Comparison of ENCODE assay signal across 8 mouse cellular contexts in genomic region chr19:7217926-7218267, GRCm38 (mm10). TPM values are rescaled to one million over a fixed set of nuclear protein-coding genes. Genes with fewer than 3 reads are reported as not detected.
DNase-seq lines count a peak whose midpoint lies in the region; ATAC-seq and TF ChIP-seq lines count a peak whose summit lies in the region.

No protein-coding gene starts in this region.

- no peaks in the 10 kb centered on the region for H3K27me3 ChIP-seq in kidney, embryonic 14.5 days (ENCODE audit: control insufficient read depth, insufficient read depth, low read length)
- no peaks in the 10 kb centered on the region for H3K27me3 ChIP-seq in kidney, adult 2 months (replicated peaks; ENCODE audit: control insufficient read depth, insufficient read depth, low read length)
- no peaks in the 10 kb centered on the region for H3K27me3 ChIP-seq in embryonic facial prominence, embryonic 14.5 days (replicated peaks; ENCODE audit: control insufficient read depth, insufficient read depth, low read length)
- H3K27me3 ChIP-seq in limb, embryonic 10.5 days (ENCODE audit: low read depth, poor library complexity, severe bottlenecking): no peaks in the 10 kb centered on the region

- peak overlapping the region; percentile 59 for H3K4me2 ChIP-seq in kidney, embryonic 14.5 days (replicated peaks; ENCODE audit: low read depth, low read length)
- peak overlapping the region; percentile 58 for H3K4me2 ChIP-seq in embryonic facial prominence, embryonic 14.5 days (ENCODE audit: low read depth, low read length)

- peak overlapping the region; percentile 40 for H3K9ac ChIP-seq in kidney, embryonic 14.5 days (ENCODE audit: low read depth, low read length)
- no peak overlapping the region for H3K9ac ChIP-seq in embryonic facial prominence, embryonic 14.5 days (ENCODE audit: low read depth, low read length)

- DNase-seq in kidney, adult 2 months: no peak
- DNase-seq in embryonic facial prominence, embryonic 14.5 days (ENCODE audit: low spot score): no peak
- DNase-seq in limb, embryonic 10.5 days (ENCODE audit: low spot score): no peak
- no peak for DNase-seq in cerebellum, adult 11-12 months
- DNase-seq in adrenal gland, adult 2 months: no peak
- no peak for DNase-seq in urinary bladder, postnatal 36 days (ENCODE audit: low spot score in 2 of 2)

- TF ChIP-seq POLR2A in kidney, adult 2 months (IDR thresholded peaks at IDR 0.05; ENCODE audit: low read depth, low read length): no peak

- 12% methylated on average over 6 of the region's 6 CpGs for WGBS in kidney, embryonic 14.5 days
- WGBS in kidney, adult 2 months: 7% methylated on average over 6 of the region's 6 CpGs
- 10% methylated on average over 6 of the region's 6 CpGs for WGBS in embryonic facial prominence, embryonic 14.5 days
- WGBS in limb, embryonic 10.5 days: 15% methylated on average over 6 of the region's 6 CpGs

- peaks cover 24% of the 10 kb centered on the region for H3K36me3 ChIP-seq in kidney, embryonic 14.5 days (ENCODE audit: control insufficient read depth, insufficient read depth, low read length)
- H3K36me3 ChIP-seq in kidney, adult 2 months (ENCODE audit: control insufficient read depth, insufficient read depth, low read length): peaks cover 3% of the 10 kb centered on the region; the same call in 1 of the 2 replicates
- H3K36me3 ChIP-seq in embryonic facial prominence, embryonic 14.5 days (ENCODE audit: control insufficient read depth, insufficient read depth, low read length): peaks cover 33% of the 10 kb centered on the region
- H3K36me3 ChIP-seq in limb, embryonic 10.5 days: peaks cover 44% of the 10 kb centered on the region

- H3K4me1 ChIP-seq in kidney, embryonic 14.5 days (ENCODE audit: control insufficient read depth, insufficient read depth, low read length): peaks cover 23% of the 10 kb centered on the region
- H3K4me1 ChIP-seq in kidney, adult 2 months (ENCODE audit: control insufficient read depth, insufficient read depth, low read length): peaks cover 26% of the 10 kb centered on the region
- H3K4me1 ChIP-seq in embryonic facial prominence, embryonic 14.5 days (ENCODE audit: control insufficient read depth, insufficient read depth, low read length): peaks cover 15% of the 10 kb centered on the region
- peaks cover 26% of the 10 kb centered on the region for H3K4me1 ChIP-seq in limb, embryonic 10.5 days

- H3K4me3 ChIP-seq in kidney, embryonic 14.5 days (ENCODE audit: low read length): peak overlapping the region; percentile 89
- H3K4me3 ChIP-seq in kidney, adult 2 months (ENCODE audit: insufficient read depth, low read depth, low read length): no peak overlapping the region
- H3K4me3 ChIP-seq in embryonic facial prominence, embryonic 14.5 days (ENCODE audit: low read depth, low read length): peak overlapping the region; percentile 87
- H3K4me3 ChIP-seq in limb, embryonic 10.5 days: peak overlapping the region; percentile 93

- no peak for TF ChIP-seq CTCF in kidney, adult 2 months (conservative IDR thresholded peaks at IDR 0.05; ENCODE audit: insufficient read depth, insufficient read length, low read depth, low read length)

- H3K27ac ChIP-seq in kidney, embryonic 14.5 days (ENCODE audit: low read depth, low read length): no peak overlapping the region
- no peak overlapping the region for H3K27ac ChIP-seq in kidney, adult 2 months (ENCODE audit: insufficient read depth, low read depth, low read length)
- no peak overlapping the region for H3K27ac ChIP-seq in embryonic facial prominence, embryonic 14.5 days (replicated peaks; ENCODE audit: low read depth, low read length)
- H3K27ac ChIP-seq in limb, embryonic 10.5 days: peak overlapping the region; percentile 92; the same call in 1 of the 2 replicates

- no peaks in the 10 kb centered on the region for H3K9me3 ChIP-seq in kidney, embryonic 14.5 days (ENCODE audit: control insufficient read depth, low read length)
- no peaks in the 10 kb centered on the region for H3K9me3 ChIP-seq in embryonic facial prominence, embryonic 14.5 days (ENCODE audit: control insufficient read depth, low read length)
- no peaks in the 10 kb centered on the region for H3K9me3 ChIP-seq in limb, embryonic 10.5 days (replicated peaks)

- ATAC-seq in kidney, embryonic 14.5 days (ENCODE audit: low FRiP score, low TSS enrichment): no peak; the same call in 1 of the 2 replicates
- peak; percentile 12 for ATAC-seq in embryonic facial prominence, embryonic 14.5 days (ENCODE audit: low read depth)
- peak; percentile 28 for ATAC-seq in monocyte, adult 5-6 weeks (replicated peaks; ENCODE audit: insufficient number of reproducible peaks, low FRiP score, low TSS enrichment, poor library complexity, severe bottlenecking)

RNA-seq across cellular contexts. Expression of gene Cox8a, which starts 0.5 kb away (rescaled TPM):
- 1,171 and 1,487 TPM in 2 replicates for polyA plus RNA-seq in kidney, embryonic 14.5 days (2014; fragmentation: Nextera tagmentation; extraction: Ambion mirVana)
- polyA plus RNA-seq in kidney, adult 2 months (2012; rRNA removed): 3,607 and 3,750 TPM in 2 replicates
- 995 and 1,073 TPM in 2 replicates for polyA plus RNA-seq in embryonic facial prominence, embryonic 14.5 days (2014; fragmentation: Nextera tagmentation; extraction: Ambion mirVana)
- polyA plus RNA-seq in limb, embryonic 10.5 days (2016; fragmentation: Nextera tagmentation; extraction: Ambion mirVana): 862 and 928 TPM in 2 replicates
- total RNA-seq in monocyte, adult 5-6 weeks (2017): 236 to 274 TPM (median 246 TPM) in 3 replicates
- 1,000 to 10,000 TPM; 1,087 to 1,191 TPM for total RNA-seq in adrenal gland, adult 2 months (2021)
- polyA plus RNA-seq in adrenal gland, adult 2 months (2012; rRNA removed): 2,774 and 3,841 TPM in 2 replicates

RNA-seq across cellular contexts. Expression of gene Otub1, which starts 11.8 kb away (rescaled TPM):
- 237 and 255 TPM in 2 replicates for polyA plus RNA-seq in kidney, embryonic 14.5 days (2014; fragmentation: Nextera tagmentation; extraction: Ambion mirVana)
- 122 and 126 TPM in 2 replicates for polyA plus RNA-seq in kidney, adult 2 months (2012; rRNA removed)
- 172 and 199 TPM in 2 replicates for polyA plus RNA-seq in embryonic facial prominence, embryonic 14.5 days (2014; fragmentation: Nextera tagmentation; extraction: Ambion mirVana)
- 252 and 263 TPM in 2 replicates for polyA plus RNA-seq in limb, embryonic 10.5 days (2016; fragmentation: Nextera tagmentation; extraction: Ambion mirVana)
- total RNA-seq in monocyte, adult 5-6 weeks (2017): 71.4 to 75.8 TPM (median 73.8 TPM) in 3 replicates
- 100 to 1,000 TPM; 130 to 138 TPM for total RNA-seq in adrenal gland, adult 2 months (2021)
- polyA plus RNA-seq in adrenal gland, adult 2 months (2012; rRNA removed): 139 and 141 TPM in 2 replicates

RNA-seq across cellular contexts. Expression of gene Naa40, which starts 23.1 kb away (rescaled TPM):
- polyA plus RNA-seq in kidney, embryonic 14.5 days (2014; fragmentation: Nextera tagmentation; extraction: Ambion mirVana): 57.8 and 90.7 TPM in 2 replicates
- polyA plus RNA-seq in kidney, adult 2 months (2012; rRNA removed): 23.7 and 26.2 TPM in 2 replicates
- polyA plus RNA-seq in embryonic facial prominence, embryonic 14.5 days (2014; fragmentation: Nextera tagmentation; extraction: Ambion mirVana): 47.8 and 48.4 TPM in 2 replicates
- 92.0 and 92.4 TPM in 2 replicates for polyA plus RNA-seq in limb, embryonic 10.5 days (2016; fragmentation: Nextera tagmentation; extraction: Ambion mirVana)
- 14.9 to 17.6 TPM (median 17.5 TPM) in 3 replicates for total RNA-seq in monocyte, adult 5-6 weeks (2017)
- total RNA-seq in adrenal gland, adult 2 months (2021): 10 to 100 TPM; 18.5 to 19.9 TPM
- polyA plus RNA-seq in adrenal gland, adult 2 months (2012; rRNA removed): 18.0 and 19.9 TPM in 2 replicates

RNA-seq across cellular contexts. Expression of gene Rcor2, which starts 49.2 kb away (rescaled TPM):
- 9.8 and 16.0 TPM in 2 replicates for polyA plus RNA-seq in kidney, embryonic 14.5 days (2014; fragmentation: Nextera tagmentation; extraction: Ambion mirVana)
- polyA plus RNA-seq in kidney, adult 2 months (2012; rRNA removed): 1.5 and 1.8 TPM in 2 replicates
- polyA plus RNA-seq in embryonic facial prominence, embryonic 14.5 days (2014; fragmentation: Nextera tagmentation; extraction: Ambion mirVana): 10.8 and 11.7 TPM in 2 replicates
- 54.9 and 63.1 TPM in 2 replicates for polyA plus RNA-seq in limb, embryonic 10.5 days (2016; fragmentation: Nextera tagmentation; extraction: Ambion mirVana)
- total RNA-seq in monocyte, adult 5-6 weeks (2017): not detected in 3 replicates
- 1 to 10 TPM; 1.9 to 6.3 TPM for total RNA-seq in adrenal gland, adult 2 months (2021)
- 4.7 and 7.4 TPM in 2 replicates for polyA plus RNA-seq in adrenal gland, adult 2 months (2012; rRNA removed)
